Mouse (Mus musculus): Measurements from ENCODE around the gene Sufu.

GRCm38 (mm10) chr19:46455556-46455955, 58.9 kb downstream of the Sufu start:
- TF ChIP-seq ETS1 (IDR thresholded peaks at IDR 0.05; ENCODE audit: low read depth, low read length) (no peak), GATA1 (IDR thresholded peaks at IDR 0.05; ENCODE audit: low read depth, low read length) (no peak), CTCF (IDR thresholded peaks at IDR 0.05 in 2 of 3, conservative IDR thresholded peaks at IDR 0.05 in 1 of 3; ENCODE audit: control insufficient read depth in 1 of 3, insufficient read depth in 1 of 3, low read depth in 2 of 3, low read length in 3 of 3, poor library complexity in 1 of 3, severe bottlenecking in 1 of 3) (no peak), POLR2A (IDR thresholded peaks at IDR 0.05; ENCODE audit: control insufficient read depth in 1 of 2, insufficient read depth in 1 of 2, low read depth in 1 of 2, low read length in 2 of 2, poor library complexity in 1 of 2) (no peak), USF1 (IDR thresholded peaks at IDR 0.05; ENCODE audit: low read depth, low read length) (no peak), KAT2A (conservative IDR thresholded peaks at IDR 0.05; ENCODE audit: low read depth, low read length) (no peak), RCOR1 (IDR thresholded peaks at IDR 0.05; ENCODE audit: low read depth, low read length) (no peak), E2F4 (IDR thresholded peaks at IDR 0.05; ENCODE audit: borderline replicate concordance, low read depth, low read length) (no peak), EP300 (IDR thresholded peaks at IDR 0.05; ENCODE audit: low read depth in 1 of 2, low read length in 2 of 2) (no peak), MXI1 (IDR thresholded peaks at IDR 0.05; ENCODE audit: low read depth, low read length) (no peak), POLR2AphosphoS5 (IDR thresholded peaks at IDR 0.05; ENCODE audit: borderline replicate concordance, low read depth, low read length) (no peak), BHLHE40 (IDR thresholded peaks at IDR 0.05; ENCODE audit: borderline replicate concordance, low read depth, low read length) (no peak), MYB (IDR thresholded peaks at IDR 0.05; ENCODE audit: low read depth, low read length) (no peak), MAFK (IDR thresholded peaks at IDR 0.05; ENCODE audit: borderline replicate concordance, low read depth, low read length) (no peak)
